Mouse (Mus musculus): ENCODE results near the gene Ddr1.
A peak's percentile ranks its signal among the peaks of the same experiment; 100 is the strongest.

Gene Ddr1

DNA sequence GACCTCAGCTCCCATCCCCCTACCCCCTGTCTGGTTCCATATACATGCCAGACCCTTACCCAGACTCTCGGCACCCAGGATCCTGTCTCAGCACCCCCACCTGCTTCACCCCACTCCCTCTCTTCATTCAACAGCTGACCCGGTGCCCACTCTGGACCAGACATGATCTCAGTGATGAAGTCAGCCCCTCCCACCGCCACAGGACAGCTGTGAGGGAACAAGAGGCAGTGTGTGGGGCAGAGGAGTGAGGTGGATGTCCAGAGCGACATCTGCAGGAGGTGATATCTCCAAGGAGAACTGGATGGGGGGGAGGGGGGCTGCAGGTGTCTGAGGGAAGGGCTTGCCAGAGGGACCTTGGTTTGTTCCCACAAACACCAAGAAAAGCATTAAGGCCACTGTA is 12.6 kb downstream of the Ddr1 start:
- no peak for DNase-seq (ENCODE audit: low spot score)

DNA sequence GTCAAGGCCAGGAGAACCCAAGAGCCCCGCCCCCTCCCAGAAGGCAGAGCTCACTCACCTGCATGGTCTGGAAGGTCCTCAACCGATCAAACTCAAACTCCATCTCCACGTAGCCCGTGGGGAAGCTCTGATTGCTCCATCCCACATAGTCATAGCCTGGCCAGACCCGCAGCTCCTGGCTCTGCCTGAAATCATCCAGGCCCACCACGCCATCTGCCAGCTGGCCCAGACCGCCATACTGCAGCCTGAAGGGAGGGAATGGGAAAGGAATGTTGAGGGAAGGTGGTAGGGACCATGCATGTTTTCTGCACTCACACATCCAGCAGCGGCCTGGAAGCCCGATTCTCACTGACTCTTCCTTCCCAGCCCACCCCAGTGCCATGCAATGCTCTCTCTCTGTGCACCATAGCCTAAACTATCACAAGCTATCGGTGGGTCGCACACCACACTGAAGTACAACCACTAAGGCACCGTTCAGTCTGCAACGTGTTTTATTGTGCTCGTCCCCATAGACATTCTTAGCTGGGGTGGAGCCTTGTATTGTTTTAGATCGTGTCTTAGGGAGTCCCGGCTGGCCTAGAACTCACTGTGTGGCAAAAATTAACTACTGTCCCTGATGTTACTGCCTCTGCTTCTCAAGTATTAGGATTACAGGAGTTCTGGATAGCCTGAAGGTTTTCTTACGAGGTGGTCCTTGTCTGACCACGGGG is 14.3 kb downstream of the Ddr1 start:
- no peak for DNase-seq (ENCODE audit: low spot score)

DNA sequence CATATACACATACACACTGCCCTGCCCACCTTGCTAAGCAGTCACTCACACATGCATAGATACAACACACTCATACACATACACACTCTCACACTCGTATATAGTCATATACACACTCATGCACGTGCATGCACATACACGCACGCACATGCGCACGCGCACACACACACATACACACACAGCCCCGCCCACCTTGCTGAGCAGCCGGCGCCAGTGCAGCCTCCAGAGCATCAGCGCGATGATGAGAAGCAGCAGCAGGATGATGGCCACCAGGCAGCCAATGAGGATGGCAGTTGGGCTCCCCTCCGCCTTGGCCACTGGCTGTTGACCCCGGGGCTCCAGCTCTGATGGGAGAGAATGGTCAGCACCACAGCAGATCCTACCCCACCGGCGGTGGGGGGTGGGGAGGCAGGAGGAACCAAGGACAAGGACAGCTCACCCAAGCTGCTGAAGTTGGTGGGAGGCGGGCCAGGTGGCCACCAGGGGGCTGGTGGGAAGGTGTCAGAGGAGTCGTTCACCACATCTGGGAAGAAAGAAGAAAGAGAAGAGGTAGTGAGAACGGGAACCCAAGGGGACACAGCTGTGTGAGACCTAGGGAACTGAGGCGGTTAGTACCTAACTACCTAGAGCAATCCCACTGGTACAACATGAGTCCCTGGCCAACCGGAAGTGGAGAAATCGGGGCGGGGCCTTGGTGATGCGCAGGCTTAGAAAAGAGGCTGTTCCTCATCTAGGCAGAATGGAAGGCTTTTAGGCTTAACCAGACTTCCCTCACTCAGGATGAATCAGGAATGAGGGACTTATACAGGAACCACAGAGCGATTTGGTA is 15.9 kb downstream of the Ddr1 start:
- DNase-seq (ENCODE audit: low spot score) = no peak

DNA sequence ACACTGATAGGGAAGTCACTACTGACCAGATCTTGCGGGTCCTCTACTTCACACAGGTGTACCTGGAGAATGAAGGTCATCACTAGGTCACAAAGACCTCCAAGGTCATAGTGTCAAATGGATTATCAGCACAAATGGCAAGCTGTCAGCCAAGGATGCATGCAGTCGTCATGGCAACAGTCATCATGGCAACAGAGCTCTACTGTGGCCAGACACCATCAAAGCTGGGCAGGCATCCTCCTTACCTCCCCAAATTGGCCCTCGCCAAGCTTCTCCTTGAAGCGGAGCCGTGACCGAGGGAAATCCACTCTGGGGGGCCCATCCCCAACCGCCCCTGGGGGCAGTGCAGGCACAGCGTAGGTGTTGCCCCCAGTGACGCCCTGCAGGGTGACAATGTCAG is 19.4 kb downstream of the Ddr1 start:
- no peak for DNase-seq (ENCODE audit: low spot score)

DNA sequence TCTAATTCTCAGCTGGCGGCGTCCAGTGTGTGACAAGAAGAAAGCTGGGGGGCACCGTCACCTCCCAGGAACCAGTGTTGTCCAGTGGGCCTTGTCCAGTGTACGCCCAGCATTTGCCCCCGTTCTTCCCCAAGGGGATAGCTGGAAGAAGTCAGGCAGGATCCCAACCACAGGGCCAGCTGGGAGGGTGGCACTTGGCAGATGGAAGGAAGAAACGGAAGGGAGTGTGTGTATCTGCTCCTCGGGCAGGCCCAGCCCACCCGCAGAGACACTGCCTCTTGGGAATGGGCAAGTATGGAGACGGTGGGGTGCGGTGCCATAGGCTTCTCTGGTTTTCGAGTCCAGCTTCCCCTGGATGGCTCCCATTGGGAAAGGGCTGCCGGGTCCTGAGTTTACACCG is 22.4 kb downstream of the Ddr1 start:
- no peak for DNase-seq (ENCODE audit: low spot score)

DNA sequence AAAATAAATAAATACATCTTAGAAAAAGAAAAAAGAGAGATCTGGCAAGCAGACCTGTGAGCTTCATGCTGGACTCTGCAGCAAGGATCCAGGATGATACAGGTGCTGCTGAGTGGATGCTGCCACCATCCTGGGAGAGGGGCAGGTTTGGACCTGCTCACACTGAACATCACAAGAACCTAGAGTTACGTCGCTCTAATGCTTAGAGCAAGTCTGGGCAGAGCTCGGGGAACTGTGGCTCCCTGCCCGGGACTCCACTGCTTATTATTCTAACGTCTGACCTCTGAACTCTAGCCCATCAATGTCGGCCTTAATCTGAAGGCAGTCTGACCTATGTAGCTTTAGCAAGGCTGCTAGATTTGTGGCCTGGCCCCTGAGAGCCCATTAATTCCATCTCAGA is 23.8 kb downstream of the Ddr1 start:
- no peak for DNase-seq (ENCODE audit: low spot score)

DNA sequence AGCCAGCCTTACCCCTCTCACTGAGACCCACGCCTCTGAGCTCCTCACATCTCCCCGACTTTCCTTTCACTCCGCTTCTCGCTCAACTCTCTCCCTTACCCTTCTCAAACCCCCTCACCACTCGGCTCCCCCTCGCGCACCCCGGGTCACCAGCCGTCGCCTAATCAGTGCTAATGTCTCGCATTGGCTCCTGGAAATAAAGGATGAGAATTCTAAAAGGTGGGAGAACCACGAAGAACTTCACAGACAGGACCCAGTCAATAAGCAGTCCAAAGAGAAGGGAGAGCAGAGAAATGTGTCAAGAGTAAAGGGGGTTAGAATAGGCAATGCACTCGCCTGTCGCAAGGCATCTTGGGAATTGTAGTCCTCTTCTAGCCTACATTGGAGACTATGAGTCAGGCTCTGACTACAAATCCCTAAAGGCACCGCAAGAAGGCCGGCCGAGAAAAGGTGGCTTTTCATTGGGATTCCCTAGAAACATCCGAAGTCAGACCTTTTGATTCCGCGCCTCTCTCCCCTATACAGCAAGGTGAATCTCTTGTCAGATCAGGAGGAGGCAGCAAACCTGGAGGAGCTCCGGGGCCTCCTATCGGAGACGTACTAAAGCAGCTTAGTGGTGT is 30.9 kb downstream of the Ddr1 start, which contains the start of gene Gtf2h4:
Gene Gtf2h4, minus strand, starts transcription at position 324 of the 620 bp plus-strand sequence.
- DNase-seq (ENCODE audit: low spot score) = peak; percentile 92

DNA sequence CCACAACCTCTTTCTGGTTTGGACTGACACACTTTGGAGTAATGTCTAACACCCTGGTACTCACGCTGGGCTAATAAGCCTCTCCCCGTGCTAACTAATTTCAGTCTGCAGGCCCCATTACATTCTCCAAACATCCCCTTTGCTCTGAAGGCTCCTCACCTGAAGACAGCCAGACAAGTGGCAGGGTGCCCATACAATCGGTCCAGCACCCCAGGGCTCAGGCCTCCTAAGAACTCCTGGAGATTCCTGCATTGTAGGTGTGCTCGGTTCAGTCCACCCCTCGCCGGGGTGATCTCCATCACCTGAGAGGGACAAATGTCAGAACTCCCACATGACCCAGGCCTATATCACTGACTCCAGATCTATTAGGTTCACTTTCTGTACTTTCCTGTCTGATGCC is 31.9 kb downstream of the Ddr1 start:
- DNase-seq (ENCODE audit: low spot score) = no peak

DNA sequence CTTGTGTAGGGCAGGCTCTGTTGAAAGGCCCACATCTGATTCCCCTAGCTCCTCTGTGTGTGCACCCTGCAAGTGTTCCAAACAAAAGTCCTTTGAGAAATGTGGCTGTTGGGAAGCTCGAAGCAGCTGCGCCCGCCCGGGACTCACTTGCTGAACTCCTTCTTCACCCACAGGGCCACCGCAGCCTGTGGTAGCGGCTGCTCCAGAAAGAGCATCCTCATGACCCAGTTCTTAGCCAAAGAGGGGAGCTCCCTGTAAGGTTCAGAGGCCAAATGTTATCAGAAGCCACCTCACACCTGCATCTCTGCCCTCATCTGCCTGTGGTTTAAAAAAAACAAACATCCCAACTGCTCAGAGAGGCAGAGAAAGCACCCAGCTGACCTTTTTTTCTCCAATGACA is 32.6 kb downstream of the Ddr1 start:
- no peak for DNase-seq (ENCODE audit: low spot score)

DNA sequence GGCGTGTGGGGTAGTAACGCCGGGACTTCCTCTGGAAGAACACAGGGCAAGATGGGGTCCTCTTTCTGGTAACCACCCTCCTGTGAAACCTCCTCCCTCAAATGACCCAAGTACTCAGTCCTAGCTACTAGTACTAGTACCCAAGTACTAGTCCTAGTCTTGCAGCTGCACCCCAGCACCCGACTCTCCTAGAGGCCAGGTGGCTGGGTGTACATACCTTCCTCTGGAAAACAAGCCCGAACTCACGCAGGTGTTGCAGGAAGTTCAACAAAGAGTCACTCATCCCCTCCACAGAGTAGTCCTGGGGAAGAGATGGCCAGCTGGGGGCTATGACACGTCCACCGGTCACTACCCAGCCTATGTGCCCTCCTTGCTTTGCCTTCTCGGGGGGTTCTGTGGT is 34.7 kb downstream of the Ddr1 start:
- DNase-seq (ENCODE audit: low spot score) = no peak

DNA sequence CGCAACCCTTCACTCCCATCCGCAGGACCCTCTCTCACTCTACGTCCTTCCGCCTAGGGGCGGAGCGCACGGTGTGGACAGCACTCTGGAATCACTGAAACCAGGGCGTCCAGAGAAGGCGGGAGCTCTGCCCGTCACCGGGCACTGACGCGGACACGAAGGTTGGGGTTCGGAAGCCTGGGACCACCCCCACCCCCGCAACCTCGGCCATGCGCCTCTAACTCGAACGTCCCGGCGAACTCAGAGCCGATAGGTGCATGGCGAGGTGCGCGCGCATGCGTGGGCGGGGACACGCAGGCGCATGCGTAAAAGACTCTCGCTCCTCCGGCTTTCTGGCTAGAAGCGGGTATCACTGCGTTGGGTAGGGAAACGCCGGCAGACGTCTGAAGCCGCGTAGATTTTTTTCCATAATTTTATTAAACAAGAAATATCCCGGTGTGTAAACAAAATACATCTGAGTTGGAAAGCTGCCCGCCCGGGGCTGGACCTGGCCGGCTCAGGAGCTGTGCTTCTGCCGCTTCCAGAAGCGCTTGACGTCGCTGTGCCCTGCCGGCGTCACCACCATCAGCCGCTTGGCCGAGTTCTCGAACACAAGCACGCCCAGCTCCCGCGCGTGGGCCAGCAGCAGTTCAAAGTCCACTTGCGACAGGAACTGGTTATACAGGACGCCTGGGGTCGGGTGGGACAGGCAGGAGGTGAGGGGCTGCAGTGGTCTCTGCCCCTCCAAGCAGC is 36.9 kb downstream of the Ddr1 start, which contains the start of gene Vars2:
Gene Vars2, minus strand, starts transcription at position 259 of the 732 bp plus-strand sequence.
- peak; percentile 96 for DNase-seq (ENCODE audit: low spot score)

DNA sequence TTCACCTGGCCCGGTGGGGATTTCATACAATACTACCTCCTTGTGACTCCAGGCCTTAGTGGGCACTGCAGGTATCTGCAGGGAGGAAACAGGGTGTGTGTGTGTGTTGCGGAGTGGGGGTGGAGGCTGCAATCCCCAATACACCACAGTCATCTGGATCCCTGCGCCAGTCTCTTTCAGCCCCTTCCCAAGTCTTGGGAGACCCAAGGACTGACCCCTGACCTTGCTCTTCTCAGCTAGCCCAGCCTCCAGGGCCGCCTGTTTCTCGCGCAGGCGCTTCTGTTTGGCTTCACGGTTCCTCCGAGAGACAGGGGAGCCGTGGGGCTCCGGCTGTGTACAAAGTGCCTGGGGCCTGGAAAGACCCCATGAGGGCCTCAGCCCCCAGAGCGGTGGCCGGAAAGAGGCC is 37.6 kb downstream of the Ddr1 start:
- peak; percentile 15 for DNase-seq (ENCODE audit: low spot score)

DNA sequence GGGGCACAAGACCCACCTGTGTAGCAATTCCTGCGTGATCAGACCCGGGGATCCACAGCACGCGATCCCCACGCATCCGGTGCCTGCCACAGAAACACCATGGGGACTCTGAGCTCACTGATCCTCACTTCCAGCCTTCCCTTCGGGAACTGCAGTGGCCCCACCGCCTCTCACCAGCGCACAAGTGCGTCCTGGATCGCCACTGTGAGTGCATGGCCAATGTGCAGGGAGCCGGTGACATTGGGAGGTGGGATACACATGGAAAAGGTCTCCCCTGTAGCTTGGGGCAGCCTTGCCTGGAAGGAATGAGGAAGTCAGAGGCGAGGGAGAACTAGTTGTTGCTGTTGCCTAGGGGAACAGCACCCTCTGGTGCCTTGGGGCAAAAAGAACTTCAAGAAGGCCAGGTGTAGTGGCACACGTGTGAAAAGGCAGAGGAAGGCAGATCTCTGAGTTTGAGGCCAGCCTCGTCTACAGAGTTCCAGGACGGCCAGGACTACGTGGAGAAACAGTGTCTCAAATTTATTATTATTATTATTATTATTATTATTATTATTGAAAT is 38.4 kb downstream of the Ddr1 start:
- peak; percentile 15 for DNase-seq (ENCODE audit: low spot score)

DNA sequence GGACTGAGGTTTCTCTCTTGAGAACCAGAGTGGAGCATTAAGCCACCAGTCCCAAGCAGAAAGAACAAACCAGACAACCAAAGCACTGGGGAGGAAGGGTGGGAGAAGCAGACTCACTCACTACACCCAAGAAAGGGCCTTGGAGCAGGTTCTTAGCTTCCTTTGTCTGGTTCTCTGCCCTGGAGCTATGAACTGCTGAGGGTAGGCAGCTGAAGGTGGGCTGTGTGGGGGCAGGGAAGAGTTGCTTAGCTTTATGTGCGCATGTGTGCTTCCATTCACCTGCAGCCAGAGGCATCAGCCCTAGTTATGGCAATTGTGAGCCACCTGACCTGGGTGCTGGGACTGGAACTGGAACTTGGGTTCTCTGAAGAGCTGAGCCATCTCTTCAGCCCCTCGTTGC is 51.3 kb downstream of the Ddr1 start:
- DNase-seq (ENCODE audit: low spot score) = no peak

DNA sequence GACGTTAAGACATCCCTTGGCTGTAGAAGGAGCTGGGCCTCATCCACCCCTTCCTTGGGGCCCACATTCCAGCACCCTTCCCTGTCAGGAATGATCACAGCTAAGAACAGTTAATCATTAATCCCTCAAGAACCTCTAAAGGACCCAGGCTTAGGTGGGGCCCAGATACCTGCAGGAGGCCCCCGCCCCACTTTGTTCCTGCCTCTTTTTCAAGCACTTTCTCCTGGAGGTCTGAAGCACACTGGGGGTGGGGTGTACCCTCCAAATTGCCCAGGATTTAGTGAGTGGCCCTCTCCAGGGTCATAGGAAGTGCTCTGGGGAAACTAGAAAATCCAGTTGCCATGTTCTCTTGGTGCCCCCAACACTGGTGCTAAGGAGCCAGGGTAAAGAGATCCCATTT is 55.0 kb downstream of the Ddr1 start:
- no peak for DNase-seq (ENCODE audit: low spot score)

DNA sequence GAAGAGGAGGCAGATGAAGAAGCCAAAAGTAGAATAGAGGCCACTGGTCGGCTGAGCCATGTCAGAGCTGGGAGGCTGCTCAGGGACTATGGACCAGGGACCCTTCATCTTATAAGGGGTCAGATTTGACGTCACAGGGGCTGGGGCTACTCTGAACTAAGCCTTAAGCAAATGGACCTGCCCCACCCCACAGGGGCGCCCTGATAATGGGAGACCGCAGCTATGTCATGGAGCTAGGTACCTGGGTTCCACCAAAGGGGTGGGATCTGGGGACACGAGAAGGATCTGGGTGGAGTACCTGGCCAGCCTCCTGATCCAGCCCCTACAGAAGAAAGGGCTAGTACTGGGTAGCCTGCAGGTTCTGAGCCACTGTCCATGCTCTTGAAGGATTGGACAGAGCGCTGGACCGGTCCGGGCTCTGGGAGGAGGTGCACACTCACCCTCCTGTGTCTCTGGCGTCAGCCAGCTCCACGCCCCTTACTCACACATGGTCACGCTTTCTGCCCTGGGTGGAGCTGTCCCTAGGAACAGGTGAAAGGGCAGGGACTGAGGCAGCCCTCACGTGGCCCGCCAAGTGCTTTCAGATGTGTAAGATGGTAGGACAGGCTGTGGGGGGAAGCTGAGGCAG is 60.7 kb downstream of the Ddr1 start, which contains the start of gene Mucl3:
Gene Mucl3, minus strand, starts transcription at position 87 of the 628 bp plus-strand sequence.
- no peak for DNase-seq (ENCODE audit: low spot score)

DNA sequence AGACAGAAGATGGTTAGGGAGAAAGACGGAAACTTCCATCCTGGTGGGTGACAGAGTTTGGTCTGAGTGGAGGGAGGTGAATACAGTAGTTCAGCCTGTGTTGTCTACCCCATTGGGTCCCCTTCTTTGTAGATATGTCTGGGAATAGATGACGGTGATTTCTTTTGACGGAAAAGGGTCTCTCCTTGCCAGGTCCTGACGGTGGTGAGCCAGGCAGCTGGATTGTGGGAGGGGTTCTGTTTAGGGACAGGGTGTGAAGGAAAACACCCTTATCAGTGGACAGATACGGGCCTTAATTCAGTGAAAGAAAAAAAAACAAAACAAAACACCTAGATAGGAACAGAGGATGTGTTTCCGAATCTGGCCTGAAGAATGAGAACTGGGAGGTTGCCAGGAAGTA is 65.1 kb downstream of the Ddr1 start:
- DNase-seq (ENCODE audit: low spot score) = no peak

DNA sequence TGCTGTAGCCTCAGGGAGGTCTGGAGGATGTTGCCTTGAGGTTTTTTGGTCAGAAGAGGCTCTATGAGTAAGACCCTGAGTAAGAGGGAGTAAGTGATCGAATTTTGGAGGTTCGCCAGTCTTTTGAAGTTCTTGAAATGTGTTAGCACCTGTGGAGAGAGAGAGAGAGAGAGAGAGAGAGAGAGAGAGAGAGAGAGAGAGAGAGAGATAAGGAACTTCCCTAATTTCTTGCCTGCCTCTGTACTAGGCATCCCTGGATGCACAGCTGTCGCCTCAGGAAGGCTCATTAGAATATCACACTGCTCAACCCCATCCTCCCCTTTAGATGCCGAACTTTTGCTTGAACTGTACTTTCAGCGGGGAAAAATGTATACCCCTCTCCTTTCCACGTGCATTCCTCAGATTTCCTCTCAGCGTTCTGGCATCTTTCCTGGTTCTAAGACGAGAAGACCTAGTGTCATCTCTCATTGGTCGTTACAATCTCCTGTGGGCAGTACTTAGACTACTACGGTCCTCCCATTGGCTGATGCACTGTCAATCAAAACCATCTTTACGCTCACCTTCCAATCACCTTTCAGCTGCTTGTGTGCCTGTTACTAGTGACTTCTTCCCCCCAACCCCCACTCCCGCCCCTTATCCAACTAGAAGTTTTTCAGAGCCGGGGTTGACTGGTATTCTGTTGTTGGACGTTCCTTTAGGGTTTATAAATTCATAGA is 65.8 kb downstream of the Ddr1 start:
- DNase-seq (ENCODE audit: low spot score) = peak; percentile 48

DNA sequence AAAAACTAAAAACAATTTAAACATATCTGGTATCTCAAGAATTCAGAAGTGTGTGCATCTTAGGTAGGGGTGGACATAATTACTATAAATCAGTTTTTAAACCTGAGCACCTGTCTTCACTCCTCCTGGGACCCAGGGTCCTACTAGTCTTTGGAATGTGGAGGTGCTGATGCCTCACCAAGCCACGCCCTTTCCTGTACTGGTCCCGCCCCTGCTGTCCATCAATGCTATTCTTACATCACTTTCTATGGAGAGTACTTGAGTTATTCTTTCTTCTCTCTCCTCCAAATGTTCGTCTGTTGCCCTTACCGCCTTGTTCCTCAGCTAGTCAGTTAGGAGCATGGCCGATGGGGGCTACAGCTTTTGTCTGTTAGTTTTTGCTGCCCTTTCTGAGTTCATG is 68.1 kb downstream of the Ddr1 start:
- DNase-seq (ENCODE audit: low spot score) = peak; percentile 28

DNA sequence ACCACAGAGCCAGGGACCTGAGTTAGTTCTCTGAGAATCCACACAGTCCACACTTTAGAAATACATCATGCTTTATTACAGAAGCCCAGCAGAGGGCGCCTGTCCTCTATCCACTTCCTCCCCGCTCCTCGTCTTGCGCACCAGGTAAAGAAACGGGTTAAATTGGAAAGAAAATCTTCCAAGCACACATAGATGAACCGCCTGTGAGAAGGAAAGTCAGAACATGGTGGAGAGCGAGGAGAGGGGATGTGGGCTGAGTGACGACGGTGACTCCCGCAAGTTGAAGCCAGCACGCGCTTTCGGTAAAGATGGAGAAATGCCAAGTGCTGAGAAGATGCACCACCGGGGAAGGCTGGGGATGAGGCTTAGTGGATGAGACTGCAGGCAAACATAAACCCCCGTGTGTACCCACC is 68.7 kb downstream of the Ddr1 start:
- DNase-seq (ENCODE audit: low spot score) = peak; percentile 67

DNA sequence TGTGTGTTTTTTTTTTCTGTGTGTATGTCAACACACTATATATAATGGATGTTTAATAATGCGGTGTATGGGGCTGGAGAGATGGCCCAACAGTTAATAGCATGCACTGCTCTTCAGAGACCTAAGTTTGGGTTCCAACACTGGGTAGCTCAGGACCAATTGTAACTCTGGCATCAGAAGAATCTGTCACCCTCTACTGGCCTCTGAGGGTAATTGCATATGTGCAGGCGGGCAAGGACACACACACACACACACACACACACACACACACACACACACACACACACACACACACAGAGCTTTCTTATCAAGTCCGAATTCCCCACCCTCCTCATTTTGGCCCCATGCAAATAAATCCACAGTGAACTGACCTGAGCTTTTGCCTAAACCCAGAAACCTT is 69.2 kb downstream of the Ddr1 start:
- DNase-seq (ENCODE audit: low spot score) = no peak
